Mouse (Mus musculus): ENCODE results near the gene Ccr8.

GRCm38 (mm10) chr9:120129276-120129675, 37.4 kb downstream of the Ccr8 start:
- TF ChIP-seq CTCF (IDR thresholded peaks at IDR 0.05; ENCODE audit: low read depth, low read length): no peak
- TF ChIP-seq POLR2A (IDR thresholded peaks at IDR 0.05; ENCODE audit: borderline replicate concordance, low read depth, low read length): no peak
